Mouse (Mus musculus): ENCODE results near the gene Cnnm2. TPM values are rescaled to one million over a fixed set of nuclear protein-coding genes. Genes with fewer than 3 reads are reported as not detected.

Cnnm2 gene
- polyA plus RNA-seq, 1 experiment = 5.5 TPM

- Histone ChIP-seq H3K4me1 (ENCODE audit: control insufficient read depth, insufficient read depth, insufficient read length) (no peaks in the 10 kb centered on the region; the same call in 1 of the 2 replicates), H3K36me3 (ENCODE audit: control insufficient read depth, insufficient read depth, low read length) (peaks cover 33% of the 10 kb centered on the region), H3K27ac (ENCODE audit: insufficient read depth, low read length) (no peak overlapping the region), H3K27me3 (ENCODE audit: control insufficient read depth, insufficient read depth, low read length) (no peaks in the 10 kb centered on the region), H3K4me3 (ENCODE audit: extremely low read depth, insufficient read depth, insufficient read length) (no peak overlapping the region)
- 91% methylated on average over 7 of the region's 7 CpGs for WGBS
- TF ChIP-seq CTCF (IDR thresholded peaks at IDR 0.05; ENCODE audit: extremely low read depth, insufficient read depth, insufficient read length, insufficient replicate concordance) (no peak), POLR2A (IDR thresholded peaks at IDR 0.05; ENCODE audit: low read depth, low read length) (no peak)
- no peak for DNase-seq (ENCODE audit: low read depth in 1 of 2, low spot score in 2 of 2)
These were observed 125.4 kb downstream of the Cnnm2 start for GRCm38 (mm10) chr19:46886826-46887225.

GRCm38 (mm10) chr19:46887811-46888527 is 126.6 kb downstream of the Cnnm2 start:
- WGBS = 10% methylated on average over 14 of the region's 14 CpGs
- Histone ChIP-seq H3K27me3 (ENCODE audit: control insufficient read depth, insufficient read depth, low read length) (no peaks in the 10 kb centered on the region), H3K27ac (ENCODE audit: insufficient read depth, low read length) (peak overlapping the region; percentile 40), H3K36me3 (ENCODE audit: control insufficient read depth, insufficient read depth, low read length) (peaks cover 40% of the 10 kb centered on the region), H3K4me1 (ENCODE audit: control insufficient read depth, insufficient read depth, insufficient read length) (no peaks in the 10 kb centered on the region; the same call in 1 of the 2 replicates), H3K4me3 (ENCODE audit: extremely low read depth, insufficient read depth, insufficient read length) (no peak overlapping the region)
- peak in 1 of 2 experiments; percentile 27 for DNase-seq (ENCODE audit: low read depth in 1 of 2, low spot score in 2 of 2)
- no peak for TF ChIP-seq POLR2A (IDR thresholded peaks at IDR 0.05; ENCODE audit: low read depth, low read length)
- TF ChIP-seq CTCF (IDR thresholded peaks at IDR 0.05; ENCODE audit: extremely low read depth, insufficient read depth, insufficient read length, insufficient replicate concordance) = no peak

GRCm38 (mm10) chr19:46889666-46890065 is 128.3 kb downstream of the Cnnm2 start:
- no peak for TF ChIP-seq CTCF (IDR thresholded peaks at IDR 0.05; ENCODE audit: extremely low read depth, insufficient read depth, insufficient read length, insufficient replicate concordance)
- TF ChIP-seq POLR2A (IDR thresholded peaks at IDR 0.05; ENCODE audit: low read depth, low read length) = no peak
- no peak for DNase-seq (ENCODE audit: low read depth in 1 of 2, low spot score in 2 of 2)
- Histone ChIP-seq H3K4me3 (ENCODE audit: extremely low read depth, insufficient read depth, insufficient read length) (no peak overlapping the region), H3K4me1 (ENCODE audit: control insufficient read depth, insufficient read depth, insufficient read length) (no peaks in the 10 kb centered on the region; the same call in 1 of the 2 replicates), H3K36me3 (ENCODE audit: control insufficient read depth, insufficient read depth, low read length) (peaks cover 38% of the 10 kb centered on the region), H3K27me3 (ENCODE audit: control insufficient read depth, insufficient read depth, low read length) (no peaks in the 10 kb centered on the region), H3K27ac (ENCODE audit: insufficient read depth, low read length) (no peak overlapping the region)
- WGBS = 97% methylated on average over 8 of the region's 8 CpGs

GRCm38 (mm10) chr19:46890657-46891056 is 129.3 kb downstream of the Cnnm2 start:
- DNase-seq (ENCODE audit: low read depth in 1 of 2, low spot score in 2 of 2) = no peak
- H3K4me3 ChIP-seq (ENCODE audit: extremely low read depth, insufficient read depth, insufficient read length) = no peak overlapping the region
- no peak for TF ChIP-seq POLR2A (IDR thresholded peaks at IDR 0.05; ENCODE audit: low read depth, low read length)
- TF ChIP-seq CTCF (IDR thresholded peaks at IDR 0.05; ENCODE audit: extremely low read depth, insufficient read depth, insufficient read length, insufficient replicate concordance) = no peak
- no peak overlapping the region for H3K27ac ChIP-seq (ENCODE audit: insufficient read depth, low read length)
- peaks cover 36% of the 10 kb centered on the region for H3K36me3 ChIP-seq (ENCODE audit: control insufficient read depth, insufficient read depth, low read length)
- no peaks in the 10 kb centered on the region; the same call in 1 of the 2 replicates for H3K4me1 ChIP-seq (ENCODE audit: control insufficient read depth, insufficient read depth, insufficient read length)
- 95% methylated on average over 8 of the region's 8 CpGs for WGBS
- no peaks in the 10 kb centered on the region for H3K27me3 ChIP-seq (ENCODE audit: control insufficient read depth, insufficient read depth, low read length)

GRCm38 (mm10) chr19:46892856-46893255 is 131.5 kb downstream of the Cnnm2 start:
- no peak for DNase-seq (ENCODE audit: low read depth in 1 of 2, low spot score in 2 of 2)
- H3K27ac ChIP-seq (ENCODE audit: insufficient read depth, low read length) = no peak overlapping the region
- H3K36me3 ChIP-seq (ENCODE audit: control insufficient read depth, insufficient read depth, low read length) = peaks cover 40% of the 10 kb centered on the region
- no peaks in the 10 kb centered on the region for H3K27me3 ChIP-seq (ENCODE audit: control insufficient read depth, insufficient read depth, low read length)
- H3K4me1 ChIP-seq (ENCODE audit: control insufficient read depth, insufficient read depth, insufficient read length) = no peaks in the 10 kb centered on the region; the same call in 1 of the 2 replicates
- no peak for TF ChIP-seq CTCF (IDR thresholded peaks at IDR 0.05; ENCODE audit: extremely low read depth, insufficient read depth, insufficient read length, insufficient replicate concordance)
- 91% methylated on average over 3 of the region's 3 CpGs for WGBS
- H3K4me3 ChIP-seq (ENCODE audit: extremely low read depth, insufficient read depth, insufficient read length) = no peak overlapping the region

- Histone ChIP-seq H3K4me1 (ENCODE audit: control insufficient read depth, insufficient read depth, insufficient read length) (no peaks in the 10 kb centered on the region), H3K27ac (ENCODE audit: insufficient read depth, low read length) (no peak overlapping the region), H3K36me3 (ENCODE audit: control insufficient read depth, insufficient read depth, low read length) (peaks cover 45% of the 10 kb centered on the region), H3K4me3 (ENCODE audit: extremely low read depth, insufficient read depth, insufficient read length) (no peak overlapping the region), H3K27me3 (ENCODE audit: control insufficient read depth, insufficient read depth, low read length) (no peaks in the 10 kb centered on the region)
- 86% methylated on average over 7 of the region's 7 CpGs for WGBS
- DNase-seq (ENCODE audit: low read depth in 1 of 2, low spot score in 2 of 2) = no peak
- TF ChIP-seq POLR2A (IDR thresholded peaks at IDR 0.05; ENCODE audit: low read depth, low read length) = no peak
- TF ChIP-seq CTCF (IDR thresholded peaks at IDR 0.05; ENCODE audit: extremely low read depth, insufficient read depth, insufficient read length, insufficient replicate concordance) = no peak
These were observed 132.1 kb downstream of the Cnnm2 start for GRCm38 (mm10) chr19:46893484-46893883.

- Histone ChIP-seq H3K27ac (ENCODE audit: insufficient read depth, low read length) (no peak overlapping the region), H3K27me3 (ENCODE audit: control insufficient read depth, insufficient read depth, low read length) (no peaks in the 10 kb centered on the region), H3K4me1 (ENCODE audit: control insufficient read depth, insufficient read depth, insufficient read length) (peaks cover 3% of the 10 kb centered on the region; the same call in 1 of the 2 replicates), H3K36me3 (ENCODE audit: control insufficient read depth, insufficient read depth, low read length) (peaks cover 25% of the 10 kb centered on the region), H3K4me3 (ENCODE audit: extremely low read depth, insufficient read depth, insufficient read length) (no peak overlapping the region)
- no peak for TF ChIP-seq CTCF (IDR thresholded peaks at IDR 0.05; ENCODE audit: extremely low read depth, insufficient read depth, insufficient read length, insufficient replicate concordance)
- no peak for TF ChIP-seq POLR2A (IDR thresholded peaks at IDR 0.05; ENCODE audit: low read depth, low read length)
- WGBS = 96% methylated on average over 3 of the region's 3 CpGs
- no peak for DNase-seq (ENCODE audit: low read depth in 1 of 2, low spot score in 2 of 2)
These were observed 135.7 kb downstream of the Cnnm2 start for GRCm38 (mm10) chr19:46897135-46897534.

Data from spleen, adult 2 months (tissue).